Mouse (Mus musculus) CH12.LX (cell line): ENCODE data around the gene Lipe. TPM values are rescaled to one million over a fixed set of nuclear protein-coding genes. Genes with fewer than 3 reads are reported as not detected.

Experiments
- DNase-seq: peaks from one replicate; pipeline ENCODE4 v3.0.0-alpha.2; 2013; ENCODE audit errors: extremely low read depth
- H3K27ac ChIP-seq: 2 replicates; pipeline ENCODE4 v1.5.1; 2012; ENCODE audit warnings: low read depth, mild to moderate bottlenecking, control low read depth, moderate library complexity; ENCODE audit not compliant: insufficient read depth
- H3K27me3 ChIP-seq: replicated peaks from 2 replicates; pipeline ENCODE3; 2012; ENCODE audit warnings: inconsistent platforms
- H3K36me3 ChIP-seq, 2 experiments: replicated peaks in 1 of 2; 2 replicates each; pipeline versions ENCODE3 to v1.6.1; 2012; ENCODE audit warnings: inconsistent platforms in 1 of 2, low read length in 1 of 2, mild to moderate bottlenecking in 1 of 2, mixed read lengths in 1 of 2, moderate library complexity in 1 of 2; ENCODE audit not compliant: control insufficient read depth in 1 of 2, insufficient read depth in 1 of 2
- H3K4me1 ChIP-seq, 2 experiments: 2 replicates each; pipeline ENCODE4 v1.6.1; 2012; ENCODE audit warnings: inconsistent platforms in 1 of 2, moderate library complexity in 1 of 2; ENCODE audit not compliant: insufficient read depth in 2 of 2, control insufficient read depth in 1 of 2
- H3K4me2 ChIP-seq: 2 replicates; pipeline ENCODE4 v1.6.1; 2012; ENCODE audit warnings: low read depth, mild to moderate bottlenecking, control low read depth; ENCODE audit not compliant: poor library complexity, insufficient read depth, severe bottlenecking
- H3K4me3 ChIP-seq, 3 experiments: fragments of 150-350 bp in 1 of 3; sonication (generic) in 1 of 3; replicated peaks in 1 of 3; 2 replicates each; pipeline versions ENCODE3 to v1.5.1; 2011 to 2012; ENCODE audit warnings: low read depth in 2 of 3, low read length in 2 of 3, mild to moderate bottlenecking in 2 of 3, moderate library complexity in 2 of 3, control low read depth in 1 of 3, improper control_type of control experiment in 1 of 3, inconsistent platforms in 1 of 3, mixed read lengths in 1 of 3; ENCODE audit not compliant: poor library complexity in 1 of 3
- H3K79me2 ChIP-seq: replicated peaks from 2 replicates; pipeline ENCODE4 v1.6.1; 2012; ENCODE audit warnings: mild to moderate bottlenecking, moderate library complexity; ENCODE audit not compliant: control insufficient read depth, poor library complexity, insufficient read depth, severe bottlenecking; ENCODE audit errors: extremely low read depth
- H3K9ac ChIP-seq: 2 replicates; pipeline ENCODE4 v1.6.1; 2012; ENCODE audit warnings: low read depth, mild to moderate bottlenecking, control low read depth, moderate library complexity; ENCODE audit not compliant: insufficient read depth
- H3K9me3 ChIP-seq: replicated peaks from 2 replicates; pipeline ENCODE3; 2012; ENCODE audit warnings: low read length, inconsistent platforms, mixed read lengths
- CHD1 ChIP-seq: IDR thresholded peaks from 2 replicates; pipeline ENCODE4 v1.6.1; 2012; ENCODE audit warnings: low read depth, low read length, improper control_type of control experiment, inconsistent platforms
- CTCF ChIP-seq, 2 experiments: IDR thresholded peaks in 1 of 2; conservative IDR thresholded peaks in 1 of 2; 2 replicates each; pipeline ENCODE4 v1.5.1; 2011 to 2012; ENCODE audit warnings: low read depth in 2 of 2, low read length in 2 of 2, improper control_type of control experiment in 1 of 2, inconsistent platforms in 1 of 2, mild to moderate bottlenecking in 1 of 2, moderate library complexity in 1 of 2
- E2F4 ChIP-seq: IDR thresholded peaks from 2 replicates; pipeline ENCODE4 v1.6.1; 2011; ENCODE audit warnings: low read depth, low read length, improper control_type of control experiment; ENCODE audit not compliant: insufficient replicate concordance
- ELF1 ChIP-seq: IDR thresholded peaks from 2 replicates; pipeline ENCODE4 v1.6.1; 2014; ENCODE audit warnings: low read depth, mild to moderate bottlenecking, inconsistent platforms, low read length, improper control_type of control experiment
- ETS1 ChIP-seq: conservative IDR thresholded peaks from 2 replicates; pipeline ENCODE4 v1.6.1; 2012; ENCODE audit warnings: low read depth, mild to moderate bottlenecking, inconsistent platforms, low read length, improper control_type of control experiment, moderate library complexity
- MAX ChIP-seq: IDR thresholded peaks from 2 replicates; pipeline ENCODE4 v1.6.1; 2011; ENCODE audit warnings: low read length, improper control_type of control experiment
- MAZ ChIP-seq: IDR thresholded peaks from 2 replicates; pipeline ENCODE4 v1.6.1; 2012; ENCODE audit warnings: low read depth, mild to moderate bottlenecking, inconsistent platforms, low read length, improper control_type of control experiment, moderate library complexity
- MXI1 ChIP-seq: IDR thresholded peaks from 2 replicates; pipeline ENCODE4 v1.6.1; 2011; ENCODE audit warnings: mild to moderate bottlenecking, low read depth, low read length, improper control_type of control experiment
- NRF1 ChIP-seq: IDR thresholded peaks from 2 replicates; pipeline ENCODE4 v1.6.1; 2014; ENCODE audit warnings: low read depth, mild to moderate bottlenecking, inconsistent platforms, low read length, improper control_type of control experiment, moderate library complexity
- POLR2A ChIP-seq: IDR thresholded peaks from 2 replicates; pipeline ENCODE4 v1.6.1; 2011; ENCODE audit warnings: low read depth, mild to moderate bottlenecking, improper control_type of control experiment, low read length
- POLR2AphosphoS2 ChIP-seq: IDR thresholded peaks from 2 replicates; pipeline ENCODE4 v1.6.1; 2011; ENCODE audit warnings: low read depth, low read length, improper control_type of control experiment
- RAD21 ChIP-seq: IDR thresholded peaks from 2 replicates; pipeline ENCODE4 v1.6.1; 2011; ENCODE audit warnings: low read depth, mild to moderate bottlenecking, low read length, improper control_type of control experiment, moderate library complexity
- SIN3A ChIP-seq: IDR thresholded peaks from 2 replicates; pipeline ENCODE4 v1.6.1; 2012; ENCODE audit warnings: low read length, improper control_type of control experiment, inconsistent platforms
- SMC3 ChIP-seq: IDR thresholded peaks from 2 replicates; pipeline ENCODE4 v1.6.1; 2011; ENCODE audit warnings: low read depth, low read length, improper control_type of control experiment
- TBP ChIP-seq: conservative IDR thresholded peaks from 2 replicates; pipeline ENCODE4 v1.6.1; 2011; ENCODE audit warnings: low read depth, low read length, improper control_type of control experiment
- TCF12 ChIP-seq: IDR thresholded peaks from 2 replicates; pipeline ENCODE4 v1.6.1; 2014; ENCODE audit warnings: low read depth, mild to moderate bottlenecking, inconsistent platforms, low read length, improper control_type of control experiment
- ZKSCAN1 ChIP-seq: IDR thresholded peaks from 2 replicates; pipeline ENCODE4 v1.6.1; 2012; ENCODE audit warnings: low read depth, inconsistent platforms, low read length, improper control_type of control experiment, borderline replicate concordance
- dilution Hi-C: fragments of 300-500 bp; cut with MboI; formaldehyde crosslinking; loops from 2 replicates; pipeline ENCODE4 v1.14.3; 2020; ENCODE audit warnings: low sequenced_read_pairs; ENCODE audit not compliant: extremely low pct_unique_long_range_greater_than_20kb, extremely low pct_ligation_motif_present
- in situ Hi-C: fragments of 300-500 bp; cut with MboI; formaldehyde crosslinking; loops from 3 replicates; pipeline ENCODE4 v1.14.3; 2019; ENCODE audit warnings: low sequenced_read_pairs, low pct_ligation_motif_present, low pct_unique_long_range_greater_than_20kb, mixed read lengths
- polyA plus RNA-seq: library from polyadenylated mRNA; unstranded; fragments of >175 nt; gene quantifications from 2 replicates; pipeline ENCODE4 v1.2.1, GENCODE M21; 2012; ENCODE audit warnings: low read depth; ENCODE audit not compliant: insufficient read length
- total RNA-seq, 2 experiments: library from RNA; depleted of rRNA; stranded (reverse); fragments of 300-350 nt in 1 of 2; fragments of >200 nt in 1 of 2; gene quantifications; 2 replicates each; pipeline ENCODE4 v1.2.3; 2012 to 2014

The Lipe gene
- total and polyA plus RNA-seq, 3 experiments = 2.8 to 5.9 (median 3.4) TPM

DNA sequence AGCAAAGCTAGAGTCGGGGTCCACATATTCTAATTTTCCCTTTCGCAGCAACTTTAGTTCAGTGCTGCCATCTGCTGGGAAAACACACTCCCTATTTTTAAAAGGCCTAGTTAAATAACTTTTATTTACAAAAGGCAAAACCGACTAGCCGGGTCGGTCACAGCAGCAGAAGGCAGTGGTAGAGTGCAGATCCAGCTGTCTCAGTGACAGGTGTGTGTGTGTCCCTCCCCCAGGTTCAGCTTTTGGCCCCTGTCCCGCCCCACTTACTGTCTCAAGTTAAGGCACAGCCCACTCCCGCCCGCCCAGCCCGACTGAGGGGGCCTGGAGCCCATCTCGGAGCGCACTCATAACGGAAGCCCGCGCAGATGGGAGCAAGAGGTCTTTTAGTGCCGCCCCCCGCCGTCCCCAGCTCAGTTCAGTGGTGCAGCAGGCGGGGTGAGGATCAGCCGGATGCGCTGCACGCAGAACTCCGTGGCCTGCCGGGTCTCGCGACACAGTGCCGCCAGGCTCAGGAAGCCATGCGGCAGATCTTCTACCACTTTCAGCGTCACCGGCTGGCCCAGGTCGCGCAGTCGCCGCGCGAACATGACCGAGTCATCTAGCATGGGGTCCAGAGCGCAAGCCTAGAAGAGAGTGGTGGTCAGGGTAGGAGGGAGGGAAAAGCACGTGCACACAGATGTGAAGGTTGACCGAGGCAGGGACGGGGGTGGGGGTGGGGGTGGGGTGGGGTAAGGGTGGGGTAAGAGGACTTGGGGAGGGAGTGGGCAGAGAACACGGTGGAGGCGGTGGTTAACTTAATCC is 18.8 kb downstream of the Lipe start:
- no peaks in the 10 kb centered on the region for H3K79me2 ChIP-seq
- no peak overlapping the region for H3K27ac ChIP-seq
- dilution Hi-C loops = no loop called here
- peaks cover 16 to 55% of the 10 kb centered on the region in 2 experiments for H3K36me3 ChIP-seq
- peaks cover under 1% of the 10 kb centered on the region for H3K27me3 ChIP-seq
- in situ Hi-C loops = no loop called here
- no peak overlapping the region for H3K4me3 ChIP-seq
- no peak overlapping the region for H3K4me2 ChIP-seq
- TF ChIP-seq ELF1 = no peak
- TF ChIP-seq CTCF (conservative IDR thresholded peaks at IDR 0.05 in 1 of 2, IDR thresholded peaks at IDR 0.05 in 1 of 2; ENCODE audit: low read depth in 2 of 2, low read length in 2 of 2) = peak; percentile 34 to 67; a peak in 3 of 4 replicates
- no peak for TF ChIP-seq POLR2A
- no peak for TF ChIP-seq MAX
- TF ChIP-seq RAD21 = peak; percentile 53
- peak; percentile 52 for TF ChIP-seq SMC3
- TF ChIP-seq, all 38 proteins: peak for 3
- DNase-seq = peak; percentile 18
- Histone ChIP-seq H3K9me3 (no peaks in the 10 kb centered on the region), H3K4me1 (peaks cover 5 to 6% of the 10 kb centered on the region in 2 experiments; a peak in 3 of 4 replicates), H3K9ac (no peak overlapping the region)

DNA sequence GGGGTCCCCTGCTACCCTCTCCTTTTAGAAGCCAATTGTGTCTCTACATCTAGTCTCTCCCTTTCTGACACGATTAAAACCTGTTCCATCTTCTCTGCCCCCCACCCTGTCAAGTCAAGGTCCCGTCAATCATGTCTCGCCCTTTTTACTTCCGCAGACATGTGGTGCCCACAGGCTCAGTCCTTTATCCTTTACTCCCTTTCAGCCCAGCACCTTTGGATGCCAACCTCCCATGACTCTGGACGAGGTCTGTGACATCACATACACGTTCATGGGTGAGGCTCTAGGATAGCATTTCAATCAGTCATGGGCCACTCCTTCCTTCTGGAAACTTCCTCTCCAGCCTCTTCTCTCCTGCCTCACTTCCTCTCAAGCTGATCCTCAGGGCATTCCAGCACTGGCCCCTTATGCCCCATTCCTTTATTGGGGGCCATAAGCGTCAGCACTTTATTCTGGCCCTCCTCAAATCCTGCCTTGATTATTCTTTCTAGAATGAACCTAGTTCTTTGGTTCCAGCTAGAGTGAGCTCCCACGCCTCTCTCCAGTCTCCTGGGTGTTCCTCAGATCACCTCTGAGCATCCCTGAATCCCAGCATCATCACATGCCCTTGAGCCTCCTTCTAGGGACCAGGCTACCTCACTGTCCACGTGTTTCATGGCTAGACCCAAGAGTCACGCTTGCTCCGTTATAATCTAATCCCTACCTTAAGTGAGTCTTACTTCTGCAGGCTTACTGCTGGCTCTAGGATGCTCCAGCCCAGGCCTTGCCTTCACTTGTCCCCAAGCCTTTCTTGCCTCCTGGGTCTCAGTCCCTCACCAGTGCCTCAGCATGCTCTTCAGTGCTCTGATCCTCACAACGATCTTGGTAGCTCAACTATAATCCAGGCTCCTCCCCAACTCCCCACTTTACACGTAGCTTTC is 20.1 kb downstream of the Lipe start:
- peaks cover 5% of the 10 kb centered on the region for H3K27me3 ChIP-seq
- in situ Hi-C loops (no loop called here), dilution Hi-C loops (no loop called here)
- H3K9ac ChIP-seq = no peak overlapping the region
- no peaks in the 10 kb centered on the region for H3K9me3 ChIP-seq
- peaks cover 11 to 42% of the 10 kb centered on the region in 2 experiments for H3K36me3 ChIP-seq
- no peak for DNase-seq
- H3K79me2 ChIP-seq = no peaks in the 10 kb centered on the region
- H3K4me1 ChIP-seq = 0 out of 4 replicates have a peak, but pooled peaks cover 2 to 3% of the 10 kb centered on the region in 2 experiments
- H3K4me2 ChIP-seq = no peak overlapping the region
- TF ChIP-seq MAZ (no peak), ZKSCAN1 (no peak), E2F4 (no peak), MXI1 (no peak), SMC3 (no peak), POLR2AphosphoS2 (no peak), NRF1 (no peak), SIN3A (no peak), ETS1 (no peak), CHD1 (no peak), TBP (no peak), TCF12 (no peak)
- no peak overlapping the region for H3K4me3 ChIP-seq
- no peak overlapping the region for H3K27ac ChIP-seq
